ENCODE assay signal across 9 mouse cellular contexts in the genomic region with DNA sequence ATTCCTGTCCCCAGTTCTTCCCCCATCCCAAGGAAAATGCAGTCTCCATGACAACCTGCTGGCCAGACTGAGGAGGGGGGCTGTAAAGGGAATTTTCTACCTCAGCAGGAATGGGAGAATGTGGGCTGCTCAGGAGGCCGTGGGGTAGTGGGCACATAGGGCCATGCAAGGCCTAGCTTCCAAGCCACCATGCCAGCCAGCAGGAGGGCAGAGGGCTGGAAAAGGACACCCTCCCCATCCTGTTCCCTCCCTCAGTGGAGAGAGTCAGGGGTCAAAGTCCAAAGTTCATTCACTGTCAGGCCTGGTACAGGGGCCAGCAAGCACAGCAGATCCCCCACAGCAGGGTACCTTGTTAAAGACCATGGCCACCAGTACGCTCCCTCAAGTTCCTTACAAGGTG. TPM values are rescaled to one million over a fixed set of nuclear protein-coding genes. Genes with fewer than 3 reads are reported as not detected.
A peak's percentile ranks its signal among the peaks of the same experiment; 100 is the strongest.
DNase-seq lines count a peak whose midpoint lies in the region; ATAC-seq and TF ChIP-seq lines count a peak whose summit lies in the region.
"Had no signal": no experiment of that assay in that cellular context is flagged by ENCODE, and none has a peak within 500 bp of the region (broad histone marks: within the 10 kb centered on the region; RNA-seq: fewer than 3 reads in every experiment).

TSS of gene Aspdh (plus strand) at position 281 of the 400 bp plus-strand sequence.

- no peak within 1 kb of the TSS for H3K4me3 ChIP-seq in kidney, embryonic 15.5 days (replicated peaks)
- H3K4me3 ChIP-seq in forebrain, embryonic 10.5 days, result no peak within 1 kb of the TSS; the same call in 1 of the 2 replicates
- no peak within 1 kb of the TSS for H3K4me3 ChIP-seq in midbrain, embryonic 13.5 days (replicated peaks)
- H3K4me3 ChIP-seq in gastrocnemius, adult 2 months, result no peak within 1 kb of the TSS

- H3K27ac ChIP-seq in kidney, embryonic 15.5 days, result no peak within 1 kb of the TSS
- peak within 1 kb of the TSS; percentile 45; the same call in 1 of the 2 replicates for H3K27ac ChIP-seq in forebrain, embryonic 10.5 days
- H3K27ac ChIP-seq in midbrain, embryonic 13.5 days, result peak within 1 kb of the TSS; percentile 92
- H3K27ac ChIP-seq in gastrocnemius, adult 2 months, result no peak within 1 kb of the TSS

- ATAC-seq in kidney, embryonic 15.5 days (replicated peaks; ENCODE audit: low FRiP score), result no peak
- no peak for ATAC-seq in midbrain, embryonic 13.5 days

- TF ChIP-seq CTCF in gastrocnemius, adult 2 months (IDR thresholded peaks at IDR 0.05), result no peak

- no peak within 1 kb of the TSS for H3K9ac ChIP-seq in kidney, embryonic 15.5 days
- peak within 1 kb of the TSS; percentile 47 for H3K9ac ChIP-seq in midbrain, embryonic 13.5 days (replicated peaks)
- H3K9ac ChIP-seq: lung, embryonic 14.5 days had no signal

- H3K4me1 ChIP-seq in kidney, embryonic 15.5 days, result peaks cover 32% of the 10 kb centered on the region
- peaks cover 71% of the 10 kb centered on the region for H3K4me1 ChIP-seq in forebrain, embryonic 10.5 days
- peaks cover 73% of the 10 kb centered on the region for H3K4me1 ChIP-seq in midbrain, embryonic 13.5 days (replicated peaks)

- no peak within 1 kb of the TSS for H3K4me2 ChIP-seq in kidney, embryonic 15.5 days
- peak within 1 kb of the TSS; percentile 27 for H3K4me2 ChIP-seq in midbrain, embryonic 13.5 days (replicated peaks)
- H3K4me2 ChIP-seq: lung, embryonic 14.5 days had no signal

- peak; percentile 77 to 83 for DNase-seq in kidney, adult 8-10 months
- DNase-seq in forebrain, embryonic 10.5 days (ENCODE audit: extremely low spot score, low spot score), result no peak
- DNase-seq in kidney, postnatal 14 days, result peak; percentile 71
- no peak for DNase-seq in lung, postnatal 25 days (ENCODE audit: low spot score)
- no peak for DNase-seq in gastrocnemius, adult 8-10 months (ENCODE audit: low spot score in 2 of 2)
- no peak for DNase-seq in gastrocnemius, adult 2 months
- DNase-seq: lung, embryonic 14.5 days had no signal

- H3K36me3 ChIP-seq in kidney, embryonic 15.5 days, result no peaks in the 10 kb centered on the region
- H3K36me3 ChIP-seq in forebrain, embryonic 10.5 days (replicated peaks), result peaks cover 46% of the 10 kb centered on the region
- H3K36me3 ChIP-seq in midbrain, embryonic 13.5 days, result peaks cover 42% of the 10 kb centered on the region

- intact Hi-C loops in gastrocnemius, adult 2 months (cut with DNase I), result loop anchor here (5.0 kb wide), 1 partner anchor 88 kb away; no protein-coding TSS in a partner anchor

- peaks cover 53% of the 10 kb centered on the region for H3K27me3 ChIP-seq in kidney, embryonic 15.5 days
- peaks cover 47% of the 10 kb centered on the region for H3K27me3 ChIP-seq in forebrain, embryonic 10.5 days (ENCODE audit: poor library complexity, severe bottlenecking)
- H3K27me3 ChIP-seq in midbrain, embryonic 13.5 days, result peaks cover 10% of the 10 kb centered on the region; the same call in 1 of the 2 replicates

- no peaks in the 10 kb centered on the region for H3K9me3 ChIP-seq in kidney, embryonic 15.5 days (replicated peaks)
- 0 out of 2 replicates have a peak, but pooled peaks cover 4% of the 10 kb centered on the region for H3K9me3 ChIP-seq in forebrain, embryonic 10.5 days
- H3K9me3 ChIP-seq in midbrain, embryonic 13.5 days, result no peaks in the 10 kb centered on the region

- 64% methylated on average over 2 of the region's 2 CpGs for WGBS in kidney, embryonic 15.5 days
- 60% methylated on average over 2 of the region's 2 CpGs for WGBS in forebrain, embryonic 10.5 days
- WGBS in midbrain, embryonic 13.5 days, result 37% methylated on average over 2 of the region's 2 CpGs

RNA-seq across cellular contexts. Expression of gene Aspdh, which starts in this region (rescaled TPM):
- 3.2 and 3.9 TPM in 2 replicates for polyA plus RNA-seq in kidney, embryonic 15.5 days (2015; fragmentation: Nextera tagmentation; extraction: Ambion mirVana)
- 1.3 and 1.5 TPM in 2 replicates for polyA plus RNA-seq in forebrain, embryonic 10.5 days (2016; fragmentation: Nextera tagmentation; extraction: Ambion mirVana)
- polyA plus RNA-seq in midbrain, embryonic 13.5 days (2015; fragmentation: Nextera tagmentation; extraction: Ambion mirVana), result 8.6 and 10.8 TPM in 2 replicates
- under 1 TPM in 1 of 4 experiments, not detected in 3; 0.29 TPM for total RNA-seq in gastrocnemius, adult 8-10 months (2022)
- not detected for total RNA-seq in gastrocnemius, adult 2 months (2021)

Comparison
In these comparisons a context has a peak if more than half of its experiments do, and no peak if none do; other contexts are left out.
1. DNase-seq: peak in kidney, adult 8-10 months (2 of 2) and kidney, postnatal 14 days (single experiment); none in forebrain, embryonic 10.5 days (single experiment), lung, postnatal 25 days (single experiment), gastrocnemius, adult 8-10 months (0 of 2) and gastrocnemius, adult 2 months (single experiment).
2. H3K27ac ChIP-seq: peak in forebrain, embryonic 10.5 days (single experiment) and midbrain, embryonic 13.5 days (single experiment); none in kidney, embryonic 15.5 days (single experiment) and gastrocnemius, adult 2 months (single experiment).